Mouse (Mus musculus) right cerebral cortex, adult 2 months (tissue): ENCODE measurements around the gene Ankle1.
"Not testable (repeated sequence)": the region's sequence is repeated elsewhere in the genome, so short reads cannot be mapped to it uniquely, and the experiment has no call there.

Experiments used
- DNase-seq, 2 experiments: peaks; one replicate each; pipeline ENCODE4 v3.0.0; 2021 to 2022; ENCODE audit warnings: low spot score in 2 of 2

Gene Ankle1

GRCm38 (mm10) chr8:71407441-71407840, 1.6 kb downstream of the Ankle1 start:
- DNase-seq = no peak

GRCm38 (mm10) chr8:71408231-71408630, 2.4 kb downstream of the Ankle1 start:
- no peak for DNase-seq

- no peak for DNase-seq
Measured at GRCm38 (mm10) chr8:71411535-71412273, 5.9 kb downstream of the Ankle1 start.

- DNase-seq = no peak
Measured at GRCm38 (mm10) chr8:71422121-71422520, 16.3 kb downstream of the Ankle1 start.

- not testable (repeated sequence) for DNase-seq
Measured at GRCm38 (mm10) chr8:71432935-71433334, 27.1 kb downstream of the Ankle1 start.

GRCm38 (mm10) chr8:71437041-71437440, 31.2 kb downstream of the Ankle1 start:
- no peak for DNase-seq

- peak; percentile 49 to 62 for DNase-seq
Measured at GRCm38 (mm10) chr8:71441404-71441803, 35.6 kb downstream of the Ankle1 start.

GRCm38 (mm10) chr8:71445096-71445495, 39.3 kb downstream of the Ankle1 start:
- DNase-seq = no peak

GRCm38 (mm10) chr8:71451337-71451736, 45.5 kb downstream of the Ankle1 start:
- no peak for DNase-seq

GRCm38 (mm10) chr8:71451777-71452176, 46.0 kb downstream of the Ankle1 start:
- no peak for DNase-seq

- DNase-seq = no peak
Measured at GRCm38 (mm10) chr8:71452669-71453068, 46.9 kb downstream of the Ankle1 start.

- no peak for DNase-seq
Measured at GRCm38 (mm10) chr8:71454668-71455067, 48.9 kb downstream of the Ankle1 start.

- DNase-seq = no peak
Measured at GRCm38 (mm10) chr8:71456906-71457305, 51.1 kb downstream of the Ankle1 start.

GRCm38 (mm10) chr8:71457659-71458270, 52.0 kb downstream of the Ankle1 start:
- no peak for DNase-seq
